ENCODE assay signal across 24 mouse cellular contexts in the genomic region with DNA sequence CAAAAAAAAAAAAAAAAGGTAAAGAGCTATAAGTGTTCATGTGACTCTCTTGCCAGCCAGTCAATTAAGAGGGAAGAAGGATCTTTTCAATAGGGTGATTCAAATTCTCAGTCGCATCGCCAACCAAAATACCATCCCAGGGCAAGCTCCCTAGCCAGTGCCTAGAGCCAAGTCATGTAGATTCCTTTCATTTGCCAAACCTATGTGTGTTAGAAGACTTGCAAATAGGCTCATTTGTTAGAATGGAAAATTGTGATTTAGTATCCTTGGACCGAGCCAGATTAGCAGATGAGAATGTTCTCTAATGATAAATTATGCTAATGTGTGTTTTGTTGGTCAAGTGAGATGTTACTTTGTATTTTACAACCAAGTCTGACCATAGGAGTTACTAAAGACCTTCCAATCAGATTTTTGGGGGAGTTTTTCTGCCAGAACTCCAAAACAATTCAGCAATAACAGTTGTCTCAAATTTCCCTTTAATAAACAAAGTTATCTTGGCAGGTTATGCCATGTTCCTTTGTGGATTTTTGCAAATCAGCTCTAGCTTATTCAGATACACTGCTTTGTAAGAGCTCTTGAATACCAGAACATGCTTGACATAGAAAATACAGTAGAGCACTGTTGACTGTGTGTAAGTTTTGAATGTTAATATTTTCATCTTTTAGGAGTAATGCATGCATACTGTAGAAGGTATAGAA.
DNase-seq lines count a peak whose midpoint lies in the region; ATAC-seq lines count a peak whose summit lies in the region.
"Had no signal": no experiment of that assay in that cellular context is flagged by ENCODE, and none has a peak within 500 bp of the region (broad histone marks: within the 10 kb centered on the region; RNA-seq: fewer than 3 reads in every experiment).

No protein-coding gene starts in this region.

- H3K9ac ChIP-seq in embryonic facial prominence, embryonic 14.5 days (ENCODE audit: low read depth, low read length), result no peak overlapping the region
- H3K9ac ChIP-seq in hindbrain, embryonic 15.5 days, result no peak overlapping the region
- H3K9ac ChIP-seq in midbrain, embryonic 11.5 days (ENCODE audit: low read length), result no peak overlapping the region
- H3K9ac ChIP-seq in midbrain, embryonic 15.5 days, result no peak overlapping the region
- no peak overlapping the region for H3K9ac ChIP-seq in forebrain, embryonic 16.5 days (replicated peaks; ENCODE audit: low read depth, low read length)
- H3K9ac ChIP-seq: embryonic facial prominence, embryonic 13.5 days; heart, embryonic 13.5 days; liver, embryonic 14.5 days; neural tube, embryonic 13.5 days had no signal

- H3K4me1 ChIP-seq in embryonic facial prominence, embryonic 14.5 days (ENCODE audit: control insufficient read depth, insufficient read depth, low read length), result peaks cover 3% of the 10 kb centered on the region; the same call in 1 of the 2 replicates
- H3K4me1 ChIP-seq in embryonic facial prominence, embryonic 10.5 days, result peaks cover 12% of the 10 kb centered on the region
- H3K4me1 ChIP-seq in hindbrain, embryonic 15.5 days (replicated peaks), result 0 out of 2 replicates have a peak, but pooled peaks cover 4% of the 10 kb centered on the region
- H3K4me1 ChIP-seq in hindbrain, embryonic 10.5 days (replicated peaks), result peaks cover 22% of the 10 kb centered on the region
- no peaks in the 10 kb centered on the region for H3K4me1 ChIP-seq in midbrain, embryonic 11.5 days (ENCODE audit: control insufficient read depth, insufficient read depth, low read length)
- H3K4me1 ChIP-seq in midbrain, embryonic 15.5 days, result no peaks in the 10 kb centered on the region
- H3K4me1 ChIP-seq in forebrain, embryonic 16.5 days (replicated peaks; ENCODE audit: control insufficient read depth, insufficient read depth, low read length), result no peaks in the 10 kb centered on the region; the same call in 1 of the 2 replicates

- ATAC-seq in embryonic facial prominence, embryonic 14.5 days (ENCODE audit: low read depth), result no peak
- peak; percentile 54; the same call in 1 of the 2 replicates for ATAC-seq in hindbrain, embryonic 15.5 days (ENCODE audit: low FRiP score, low read depth)
- no peak for ATAC-seq in midbrain, embryonic 11.5 days (ENCODE audit: low FRiP score)
- ATAC-seq in midbrain, embryonic 15.5 days (replicated peaks), result no peak
- peak; percentile 77 for ATAC-seq in forebrain, embryonic 16.5 days

- no peak overlapping the region for H3K4me2 ChIP-seq in embryonic facial prominence, embryonic 14.5 days (ENCODE audit: low read depth, low read length)
- H3K4me2 ChIP-seq in hindbrain, embryonic 15.5 days, result no peak overlapping the region
- no peak overlapping the region for H3K4me2 ChIP-seq in midbrain, embryonic 11.5 days
- H3K4me2 ChIP-seq in midbrain, embryonic 15.5 days, result no peak overlapping the region
- H3K4me2 ChIP-seq in forebrain, embryonic 16.5 days (ENCODE audit: low read length), result no peak overlapping the region
- H3K4me2 ChIP-seq: embryonic facial prominence, embryonic 13.5 days; heart, embryonic 13.5 days; neural tube, embryonic 13.5 days had no signal

- no peak overlapping the region for H3K27ac ChIP-seq in embryonic facial prominence, embryonic 14.5 days (replicated peaks; ENCODE audit: low read depth, low read length)
- no peak overlapping the region for H3K27ac ChIP-seq in embryonic facial prominence, embryonic 10.5 days (replicated peaks)
- no peak overlapping the region for H3K27ac ChIP-seq in hindbrain, embryonic 15.5 days (replicated peaks)
- no peak overlapping the region for H3K27ac ChIP-seq in hindbrain, embryonic 10.5 days
- H3K27ac ChIP-seq in midbrain, embryonic 11.5 days (ENCODE audit: low read depth, low read length), result no peak overlapping the region
- H3K27ac ChIP-seq in midbrain, embryonic 15.5 days, result no peak overlapping the region
- H3K27ac ChIP-seq in forebrain, embryonic 16.5 days (ENCODE audit: low read length), result no peak overlapping the region
- H3K27ac ChIP-seq: embryonic facial prominence, embryonic 13.5 days; heart, embryonic 13.5 days; liver, embryonic 14.5 days; macrophage; neural tube, embryonic 13.5 days had no signal

- peak; percentile 48 for DNase-seq in embryonic facial prominence, embryonic 14.5 days (ENCODE audit: low spot score)
- DNase-seq in embryonic facial prominence, embryonic 10.5 days (ENCODE audit: low spot score), result no peak
- no peak for DNase-seq in hindbrain, embryonic 10.5 days (ENCODE audit: low spot score)
- DNase-seq in midbrain, embryonic 11.5 days (ENCODE audit: low spot score, missing footprints), result peak; percentile 39
- no peak for DNase-seq in gastrocnemius, postnatal 36 days
- DNase-seq: cerebellum, adult 11-12 months; cerebellum, adult 9-11 months; embryo, embryonic 11 days; layer of hippocampus, adult 9-11 months; liver; lung, adult 2 months; lung, postnatal 10 days; thymus, postnatal 4 days had no signal

- H3K4me3 ChIP-seq in embryonic facial prominence, embryonic 14.5 days (ENCODE audit: low read depth, low read length), result no peak overlapping the region
- no peak overlapping the region for H3K4me3 ChIP-seq in embryonic facial prominence, embryonic 10.5 days
- no peak overlapping the region for H3K4me3 ChIP-seq in hindbrain, embryonic 15.5 days
- H3K4me3 ChIP-seq in hindbrain, embryonic 10.5 days, result no peak overlapping the region
- H3K4me3 ChIP-seq in midbrain, embryonic 11.5 days (ENCODE audit: low read depth, low read length), result no peak overlapping the region
- no peak overlapping the region for H3K4me3 ChIP-seq in midbrain, embryonic 15.5 days
- H3K4me3 ChIP-seq in forebrain, embryonic 16.5 days (replicated peaks; ENCODE audit: low read length), result no peak overlapping the region
- H3K4me3 ChIP-seq: embryonic facial prominence, embryonic 13.5 days; erythroblast, embryonic 14.5 days; heart, embryonic 13.5 days; myocyte; neural tube, embryonic 13.5 days had no signal

- intact Hi-C loops in gastrocnemius, postnatal 36 days (cut with DNase I), result no loop called here

- no peaks in the 10 kb centered on the region for H3K36me3 ChIP-seq in embryonic facial prominence, embryonic 14.5 days (ENCODE audit: control insufficient read depth, insufficient read depth, low read length)
- H3K36me3 ChIP-seq in embryonic facial prominence, embryonic 10.5 days (replicated peaks), result no peaks in the 10 kb centered on the region
- H3K36me3 ChIP-seq in hindbrain, embryonic 15.5 days, result no peaks in the 10 kb centered on the region
- no peaks in the 10 kb centered on the region for H3K36me3 ChIP-seq in hindbrain, embryonic 10.5 days
- no peaks in the 10 kb centered on the region for H3K36me3 ChIP-seq in midbrain, embryonic 11.5 days (ENCODE audit: control insufficient read depth, insufficient read depth, low read length)
- no peaks in the 10 kb centered on the region for H3K36me3 ChIP-seq in midbrain, embryonic 15.5 days (replicated peaks)
- H3K36me3 ChIP-seq in forebrain, embryonic 16.5 days (ENCODE audit: control insufficient read depth, insufficient read depth), result no peaks in the 10 kb centered on the region
- H3K36me3 ChIP-seq: embryonic facial prominence, embryonic 13.5 days; heart, embryonic 13.5 days; neural tube, embryonic 13.5 days had no signal

- WGBS in embryonic facial prominence, embryonic 14.5 days, result 69% methylated on average over 3 of the region's 3 CpGs
- 89% methylated on average over 3 of the region's 3 CpGs for WGBS in embryonic facial prominence, embryonic 10.5 days
- 65% methylated on average over 3 of the region's 3 CpGs for WGBS in hindbrain, embryonic 15.5 days
- 96% methylated on average over 3 of the region's 3 CpGs for WGBS in hindbrain, embryonic 10.5 days
- 84% methylated on average over 3 of the region's 3 CpGs for whole genome bisulfite sequencing in midbrain, embryonic 11.5 days
- 89% methylated on average over 3 of the region's 3 CpGs for WGBS in midbrain, embryonic 15.5 days
- WGBS in forebrain, embryonic 16.5 days, result 40% methylated on average over 3 of the region's 3 CpGs

- H3K9me3 ChIP-seq in embryonic facial prominence, embryonic 14.5 days (ENCODE audit: control insufficient read depth, low read length), result no peaks in the 10 kb centered on the region
- H3K9me3 ChIP-seq in embryonic facial prominence, embryonic 10.5 days, result no peaks in the 10 kb centered on the region
- no peaks in the 10 kb centered on the region for H3K9me3 ChIP-seq in hindbrain, embryonic 15.5 days
- no peaks in the 10 kb centered on the region for H3K9me3 ChIP-seq in hindbrain, embryonic 10.5 days
- no peaks in the 10 kb centered on the region for H3K9me3 ChIP-seq in midbrain, embryonic 11.5 days (ENCODE audit: control insufficient read depth, low read length)
- H3K9me3 ChIP-seq in midbrain, embryonic 15.5 days, result no peaks in the 10 kb centered on the region
- H3K9me3 ChIP-seq in forebrain, embryonic 16.5 days (ENCODE audit: control insufficient read depth, low read length), result no peaks in the 10 kb centered on the region
- H3K9me3 ChIP-seq: embryonic facial prominence, embryonic 13.5 days; heart, embryonic 13.5 days; neural tube, embryonic 13.5 days had no signal

- no peaks in the 10 kb centered on the region for H3K27me3 ChIP-seq in embryonic facial prominence, embryonic 14.5 days (replicated peaks; ENCODE audit: control insufficient read depth, insufficient read depth, low read length)
- peaks cover 25% of the 10 kb centered on the region; the same call in 1 of the 2 replicates for H3K27me3 ChIP-seq in embryonic facial prominence, embryonic 10.5 days (replicated peaks; ENCODE audit: low read depth, poor library complexity, severe bottlenecking)
- H3K27me3 ChIP-seq in hindbrain, embryonic 15.5 days, result no peaks in the 10 kb centered on the region
- 0 out of 2 replicates have a peak, but pooled peaks cover 3% of the 10 kb centered on the region for H3K27me3 ChIP-seq in hindbrain, embryonic 10.5 days (ENCODE audit: insufficient read depth, poor library complexity, severe bottlenecking)
- no peaks in the 10 kb centered on the region for H3K27me3 ChIP-seq in midbrain, embryonic 11.5 days (ENCODE audit: control insufficient read depth, insufficient read depth, low read length)
- H3K27me3 ChIP-seq in midbrain, embryonic 15.5 days (replicated peaks), result no peaks in the 10 kb centered on the region
- H3K27me3 ChIP-seq in forebrain, embryonic 16.5 days (replicated peaks; ENCODE audit: control insufficient read depth, insufficient read depth, low read length), result peaks cover 24% of the 10 kb centered on the region
- H3K27me3 ChIP-seq: CH12.LX; heart, embryonic 13.5 days had no signal

Comparison
In these comparisons a context has a peak if more than half of its experiments do, and no peak if none do; other contexts are left out.
1. DNase-seq: peak in embryonic facial prominence, embryonic 14.5 days (single experiment) and midbrain, embryonic 11.5 days (single experiment); none in embryonic facial prominence, embryonic 10.5 days (single experiment), hindbrain, embryonic 10.5 days (single experiment) and gastrocnemius, postnatal 36 days (0 of 2).
2. ATAC-seq: peak in hindbrain, embryonic 15.5 days (single experiment) and forebrain, embryonic 16.5 days (single experiment); none in embryonic facial prominence, embryonic 14.5 days (single experiment), midbrain, embryonic 11.5 days (single experiment) and midbrain, embryonic 15.5 days (single experiment).